Mouse (Mus musculus) CH12.LX (cell line): ENCODE measurements around the gene Mns1. TPM values are rescaled to one million over a fixed set of nuclear protein-coding genes. Genes with fewer than 3 reads are reported as not detected.

Source experiments
- DNase-seq: peaks from one replicate; pipeline ENCODE4 v3.0.0-alpha.2; 2013; ENCODE audit errors: extremely low read depth
- H3K27ac ChIP-seq: 2 replicates; pipeline ENCODE4 v1.5.1; 2012; ENCODE audit warnings: low read depth, mild to moderate bottlenecking, control low read depth, moderate library complexity; ENCODE audit not compliant: insufficient read depth
- H3K27me3 ChIP-seq: replicated peaks from 2 replicates; pipeline ENCODE3; 2012; ENCODE audit warnings: inconsistent platforms
- H3K36me3 ChIP-seq, 2 experiments: replicated peaks in 1 of 2; 2 replicates each; pipeline versions ENCODE3 to v1.6.1; 2012; ENCODE audit warnings: inconsistent platforms in 1 of 2, low read length in 1 of 2, mild to moderate bottlenecking in 1 of 2, mixed read lengths in 1 of 2, moderate library complexity in 1 of 2; ENCODE audit not compliant: control insufficient read depth in 1 of 2, insufficient read depth in 1 of 2
- H3K4me1 ChIP-seq, 2 experiments: 2 replicates each; pipeline ENCODE4 v1.6.1; 2012; ENCODE audit warnings: inconsistent platforms in 1 of 2, moderate library complexity in 1 of 2; ENCODE audit not compliant: insufficient read depth in 2 of 2, control insufficient read depth in 1 of 2
- H3K4me2 ChIP-seq: 2 replicates; pipeline ENCODE4 v1.6.1; 2012; ENCODE audit warnings: low read depth, mild to moderate bottlenecking, control low read depth; ENCODE audit not compliant: poor library complexity, insufficient read depth, severe bottlenecking
- H3K4me3 ChIP-seq, 3 experiments: fragments of 150-350 bp in 1 of 3; sonication (generic) in 1 of 3; replicated peaks in 1 of 3; 2 replicates each; pipeline versions ENCODE3 to v1.5.1; 2011 to 2012; ENCODE audit warnings: low read depth in 2 of 3, low read length in 2 of 3, mild to moderate bottlenecking in 2 of 3, moderate library complexity in 2 of 3, control low read depth in 1 of 3, improper control_type of control experiment in 1 of 3, inconsistent platforms in 1 of 3, mixed read lengths in 1 of 3; ENCODE audit not compliant: poor library complexity in 1 of 3
- H3K79me2 ChIP-seq: replicated peaks from 2 replicates; pipeline ENCODE4 v1.6.1; 2012; ENCODE audit warnings: mild to moderate bottlenecking, moderate library complexity; ENCODE audit not compliant: control insufficient read depth, poor library complexity, insufficient read depth, severe bottlenecking; ENCODE audit errors: extremely low read depth
- H3K9ac ChIP-seq: 2 replicates; pipeline ENCODE4 v1.6.1; 2012; ENCODE audit warnings: low read depth, mild to moderate bottlenecking, control low read depth, moderate library complexity; ENCODE audit not compliant: insufficient read depth
- H3K9me3 ChIP-seq: replicated peaks from 2 replicates; pipeline ENCODE3; 2012; ENCODE audit warnings: low read length, inconsistent platforms, mixed read lengths
- BHLHE40 ChIP-seq: IDR thresholded peaks from 2 replicates; pipeline ENCODE4 v1.6.1; 2011; ENCODE audit warnings: mild to moderate bottlenecking, low read depth, low read length, improper control_type of control experiment
- CHD1 ChIP-seq: IDR thresholded peaks from 2 replicates; pipeline ENCODE4 v1.6.1; 2012; ENCODE audit warnings: low read depth, low read length, improper control_type of control experiment, inconsistent platforms
- CHD2 ChIP-seq: IDR thresholded peaks from 2 replicates; pipeline ENCODE4 v1.6.1; 2011; ENCODE audit warnings: low read length, improper control_type of control experiment
- ELF1 ChIP-seq: IDR thresholded peaks from 2 replicates; pipeline ENCODE4 v1.6.1; 2014; ENCODE audit warnings: low read depth, mild to moderate bottlenecking, inconsistent platforms, low read length, improper control_type of control experiment
- EP300 ChIP-seq: IDR thresholded peaks from 2 replicates; pipeline ENCODE4 v1.6.1; 2011; ENCODE audit warnings: low read length, improper control_type of control experiment
- GABPA ChIP-seq: IDR thresholded peaks from 2 replicates; pipeline ENCODE4 v1.6.1; 2012; ENCODE audit warnings: low read depth, low read length, improper control_type of control experiment, inconsistent platforms; ENCODE audit not compliant: insufficient replicate concordance
- HCFC1 ChIP-seq: IDR thresholded peaks from 2 replicates; pipeline ENCODE4 v1.6.1; 2012; ENCODE audit warnings: low read depth, mild to moderate bottlenecking, inconsistent platforms, low read length, improper control_type of control experiment
- IRF4 ChIP-seq: IDR thresholded peaks from 2 replicates; pipeline ENCODE4 v1.6.1; 2014; ENCODE audit warnings: low read depth, mild to moderate bottlenecking, inconsistent platforms, low read length, improper control_type of control experiment
- JUN ChIP-seq: IDR thresholded peaks from 2 replicates; pipeline ENCODE4 v1.6.1; 2011; ENCODE audit warnings: low read depth, mild to moderate bottlenecking, low read length, improper control_type of control experiment, moderate library complexity; ENCODE audit not compliant: insufficient read depth
- JUND ChIP-seq: conservative IDR thresholded peaks from 2 replicates; pipeline ENCODE4 v1.6.1; 2011; ENCODE audit warnings: low read depth, low read length, improper control_type of control experiment
- POLR2A ChIP-seq: IDR thresholded peaks from 2 replicates; pipeline ENCODE4 v1.6.1; 2011; ENCODE audit warnings: low read depth, mild to moderate bottlenecking, improper control_type of control experiment, low read length
- POLR2AphosphoS2 ChIP-seq: IDR thresholded peaks from 2 replicates; pipeline ENCODE4 v1.6.1; 2011; ENCODE audit warnings: low read depth, low read length, improper control_type of control experiment
- RCOR1 ChIP-seq: conservative IDR thresholded peaks from 2 replicates; pipeline ENCODE4 v1.6.1; 2012; ENCODE audit warnings: low read depth, mild to moderate bottlenecking, inconsistent platforms, low read length, improper control_type of control experiment
- SMC3 ChIP-seq: IDR thresholded peaks from 2 replicates; pipeline ENCODE4 v1.6.1; 2011; ENCODE audit warnings: low read depth, low read length, improper control_type of control experiment
- TBP ChIP-seq: conservative IDR thresholded peaks from 2 replicates; pipeline ENCODE4 v1.6.1; 2011; ENCODE audit warnings: low read depth, low read length, improper control_type of control experiment
- TCF12 ChIP-seq: IDR thresholded peaks from 2 replicates; pipeline ENCODE4 v1.6.1; 2014; ENCODE audit warnings: low read depth, mild to moderate bottlenecking, inconsistent platforms, low read length, improper control_type of control experiment
- UBTF ChIP-seq: IDR thresholded peaks from 2 replicates; pipeline ENCODE4 v1.6.1; 2012; ENCODE audit warnings: low read depth, mild to moderate bottlenecking, inconsistent platforms, low read length, improper control_type of control experiment, moderate library complexity
- USF1 ChIP-seq: IDR thresholded peaks from 2 replicates; pipeline ENCODE4 v1.6.1; 2014; ENCODE audit warnings: low read depth, mild to moderate bottlenecking, inconsistent platforms, low read length, improper control_type of control experiment
- ZC3H11A ChIP-seq: IDR thresholded peaks from 2 replicates; pipeline ENCODE4 v1.6.1; 2012; ENCODE audit warnings: low read depth, mild to moderate bottlenecking, inconsistent platforms, low read length, improper control_type of control experiment
- ZKSCAN1 ChIP-seq: IDR thresholded peaks from 2 replicates; pipeline ENCODE4 v1.6.1; 2012; ENCODE audit warnings: low read depth, inconsistent platforms, low read length, improper control_type of control experiment, borderline replicate concordance
- ZNF384 ChIP-seq: IDR thresholded peaks from 2 replicates; pipeline ENCODE4 v1.6.1; 2012; ENCODE audit warnings: low read depth, low read length, improper control_type of control experiment, inconsistent platforms
- dilution Hi-C: fragments of 300-500 bp; cut with MboI; formaldehyde crosslinking; loops from 2 replicates; pipeline ENCODE4 v1.14.3; 2020; ENCODE audit warnings: low sequenced_read_pairs; ENCODE audit not compliant: extremely low pct_unique_long_range_greater_than_20kb, extremely low pct_ligation_motif_present
- in situ Hi-C: fragments of 300-500 bp; cut with MboI; formaldehyde crosslinking; loops from 3 replicates; pipeline ENCODE4 v1.14.3; 2019; ENCODE audit warnings: low sequenced_read_pairs, low pct_ligation_motif_present, low pct_unique_long_range_greater_than_20kb, mixed read lengths
- polyA plus RNA-seq: library from polyadenylated mRNA; unstranded; fragments of >175 nt; gene quantifications from 2 replicates; pipeline ENCODE4 v1.2.1, GENCODE M21; 2012; ENCODE audit warnings: low read depth; ENCODE audit not compliant: insufficient read length
- total RNA-seq, 2 experiments: library from RNA; depleted of rRNA; stranded (reverse); fragments of 300-350 nt in 1 of 2; fragments of >200 nt in 1 of 2; gene quantifications; 2 replicates each; pipeline ENCODE4 v1.2.3; 2012 to 2014

Mns1 gene
- total and polyA plus RNA-seq, 3 experiments: 16.7 to 66.0 (median 19.4) TPM

DNA sequence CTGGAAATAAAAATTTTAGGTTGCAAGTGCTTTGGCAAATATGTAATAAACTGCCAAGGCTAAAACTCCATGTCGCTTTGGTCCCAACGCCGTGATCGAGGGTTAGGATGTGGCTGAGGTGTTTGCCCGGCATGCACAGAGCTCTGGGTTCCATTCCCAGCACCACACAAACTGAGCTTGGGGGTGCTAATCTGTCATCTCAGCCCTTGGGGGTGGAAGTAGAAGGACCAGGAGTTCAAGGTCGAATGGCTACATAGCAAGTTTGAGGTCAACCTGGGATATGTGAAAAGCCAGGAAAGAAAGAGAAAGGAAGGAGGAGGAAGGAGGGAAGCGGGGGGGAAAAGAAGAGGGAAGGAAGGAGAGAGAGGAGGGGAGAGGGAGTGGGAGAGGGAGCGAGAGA is 33.4 kb upstream of the Mns1 start:
- Histone ChIP-seq H3K36me3 (no peaks in the 10 kb centered on the region), H3K9ac (no peak overlapping the region), H3K4me1 (peaks cover 3 to 27% of the 10 kb centered on the region in 2 experiments), H3K9me3 (no peaks in the 10 kb centered on the region), H3K4me2 (no peak overlapping the region), H3K4me3 (no peak overlapping the region), H3K79me2 (no peaks in the 10 kb centered on the region), H3K27ac (no peak overlapping the region), H3K27me3 (no peaks in the 10 kb centered on the region)
- TF ChIP-seq ZKSCAN1 (no peak), IRF4 (no peak), ZNF384 (no peak), SMC3 (no peak), BHLHE40 (no peak), POLR2AphosphoS2 (no peak), ELF1 (no peak), JUND (no peak), EP300 (no peak), JUN (no peak), RCOR1 (no peak), POLR2A (no peak), TCF12 (no peak), GABPA (no peak), CHD2 (no peak), UBTF (no peak), TBP (no peak)
- in situ Hi-C loops (loop anchor here (10.0 kb wide), 1 partner anchor 760 kb away; no protein-coding TSS in a partner anchor), dilution Hi-C loops (no loop called here)
- DNase-seq: no peak

- no peaks in the 10 kb centered on the region for H3K36me3 ChIP-seq
- dilution Hi-C loops: no loop called here
- no peaks in the 10 kb centered on the region for H3K9me3 ChIP-seq
- H3K27me3 ChIP-seq: no peaks in the 10 kb centered on the region
- H3K79me2 ChIP-seq: no peaks in the 10 kb centered on the region
- no peak overlapping the region for H3K27ac ChIP-seq
- TF ChIP-seq USF1 (no peak), TCF12 (no peak), HCFC1 (no peak), JUN (no peak), CHD1 (no peak), ZC3H11A (no peak)
- TF ChIP-seq, all 38 proteins: peak for 0
- Histone ChIP-seq H3K9ac (no peak overlapping the region), H3K4me1 (peaks cover 3 to 27% of the 10 kb centered on the region in 2 experiments), H3K4me3 (no peak overlapping the region), H3K4me2 (no peak overlapping the region)
- DNase-seq: no peak
- in situ Hi-C loops: loop anchor here (5.0 to 10.0 kb wide), 3 partner anchors 208 to 760 kb away; no protein-coding TSS in a partner anchor
Observed at GRCm38 (mm10) chr9:72404934-72405333, 32.9 kb upstream of the Mns1 start.
